Mouse (Mus musculus): ENCODE data around the gene Gm10521. TPM values are rescaled to one million over a fixed set of nuclear protein-coding genes. Genes with fewer than 3 reads are reported as not detected.
"Not testable (repeated sequence)": the region's sequence is repeated elsewhere in the genome, so short reads cannot be mapped to it uniquely, and the experiment has no call there.

Gene Gm10521
- not detected in 2 replicates for polyA plus RNA-seq (2016; fragmentation: Nextera tagmentation; extraction: Ambion mirVana)

- not testable (repeated sequence) for H3K4me1 ChIP-seq; H3K9me3 ChIP-seq (replicated peaks); H3K4me3 ChIP-seq; H3K36me3 ChIP-seq; H3K27ac ChIP-seq (replicated peaks); H3K27me3 ChIP-seq (ENCODE audit: low read depth, poor library complexity, severe bottlenecking); DNase-seq (ENCODE audit: low spot score)
- WGBS: 90% methylated on average over 5 of the region's 5 CpGs
Observed at GRCm38 (mm10) chr1:171895364-171895763, at the start of gene Gm10521. Gene Gm10521 (plus strand): TSS chr1:171895664.

GRCm38 (mm10) chr1:171848201-171848600, 47.3 kb upstream of the Gm10521 start:
- no peaks in the 10 kb centered on the region for H3K4me1 ChIP-seq
- no peaks in the 10 kb centered on the region for H3K27me3 ChIP-seq (ENCODE audit: low read depth, poor library complexity, severe bottlenecking)
- no peak for DNase-seq (ENCODE audit: low spot score)
- H3K36me3 ChIP-seq: no peaks in the 10 kb centered on the region
- H3K27ac ChIP-seq (replicated peaks): no peak overlapping the region
- H3K9me3 ChIP-seq (replicated peaks): no peaks in the 10 kb centered on the region
- no peak overlapping the region for H3K4me3 ChIP-seq

GRCm38 (mm10) chr1:171848757-171849156, 46.7 kb upstream of the Gm10521 start:
- Histone ChIP-seq H3K27me3 (ENCODE audit: low read depth, poor library complexity, severe bottlenecking) (no peaks in the 10 kb centered on the region), H3K9me3 (replicated peaks) (no peaks in the 10 kb centered on the region), H3K4me1 (no peaks in the 10 kb centered on the region), H3K4me3 (no peak overlapping the region), H3K27ac (replicated peaks) (no peak overlapping the region), H3K36me3 (no peaks in the 10 kb centered on the region)
- no peak for DNase-seq (ENCODE audit: low spot score)
- 83% methylated on average over 4 of the region's 4 CpGs for WGBS

DNA sequence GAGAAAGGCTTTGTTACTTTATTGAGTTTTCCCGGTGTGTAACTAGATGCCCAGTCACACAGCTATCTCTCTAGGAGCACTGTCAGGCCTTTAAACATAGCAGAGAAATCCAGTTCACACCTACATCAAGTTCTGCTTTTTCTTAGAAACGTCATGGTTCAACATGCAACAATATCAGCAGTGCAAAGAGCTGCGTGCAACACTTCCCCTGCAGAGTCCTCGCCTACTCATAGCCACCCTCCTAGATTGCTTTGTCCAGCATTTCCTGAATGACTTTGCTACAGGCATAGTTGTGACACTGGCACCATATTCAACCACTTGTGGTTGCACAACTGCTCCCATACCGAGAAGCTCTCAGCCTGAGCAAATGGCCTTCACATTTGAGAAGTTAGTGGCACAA, 46.0 kb upstream of the Gm10521 start:
- H3K9me3 ChIP-seq (replicated peaks): no peaks in the 10 kb centered on the region

GRCm38 (mm10) chr1:171865467-171865866, 30.0 kb upstream of the Gm10521 start:
- Histone ChIP-seq H3K36me3 (no peaks in the 10 kb centered on the region), H3K27ac (replicated peaks) (no peak overlapping the region), H3K27me3 (ENCODE audit: low read depth, poor library complexity, severe bottlenecking) (no peaks in the 10 kb centered on the region), H3K4me3 (no peak overlapping the region), H3K9me3 (replicated peaks) (no peaks in the 10 kb centered on the region), H3K4me1 (no peaks in the 10 kb centered on the region)
- 95% methylated on average over 4 of the region's 4 CpGs for WGBS
- no peak for DNase-seq (ENCODE audit: low spot score)

More for the DNA sequence above, 46.0 kb upstream of the Gm10521 start:
- Histone ChIP-seq H3K4me3 (no peak overlapping the region), H3K4me1 (no peaks in the 10 kb centered on the region), H3K27me3 (ENCODE audit: low read depth, poor library complexity, severe bottlenecking) (no peaks in the 10 kb centered on the region), H3K36me3 (no peaks in the 10 kb centered on the region), H3K27ac (replicated peaks) (no peak overlapping the region)
- DNase-seq (ENCODE audit: low spot score): no peak
- WGBS: 91% methylated on average over 5 of the region's 5 CpGs

DNA sequence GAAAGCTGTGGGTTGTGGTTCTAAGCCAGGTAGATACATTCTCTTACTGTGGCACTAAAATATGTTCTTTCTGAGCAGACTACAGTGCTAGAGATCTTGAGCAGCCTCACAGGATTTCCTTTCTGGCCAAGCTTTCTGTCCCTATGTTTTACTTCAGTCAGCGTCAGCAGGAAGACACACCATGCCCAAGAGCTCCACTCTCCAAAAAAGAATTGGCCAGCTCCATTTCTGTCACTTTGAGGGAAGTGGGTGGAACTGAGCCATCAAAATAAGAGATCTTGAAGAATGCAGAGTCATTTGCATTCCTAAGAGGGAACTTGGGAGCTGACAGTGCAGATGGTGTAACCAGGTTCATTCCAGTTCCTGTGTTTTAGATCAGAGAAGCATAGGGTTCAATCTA, 8.5 kb upstream of the Gm10521 start:
- no peak overlapping the region for H3K27ac ChIP-seq (replicated peaks)
- H3K9me3 ChIP-seq (replicated peaks): no peaks in the 10 kb centered on the region
- no peak for DNase-seq (ENCODE audit: low spot score)
- H3K4me3 ChIP-seq: no peak overlapping the region
- H3K36me3 ChIP-seq: no peaks in the 10 kb centered on the region
- H3K27me3 ChIP-seq (ENCODE audit: low read depth, poor library complexity, severe bottlenecking): no peaks in the 10 kb centered on the region
- WGBS: 88% methylated on average over 1 of the region's 1 CpGs
- no peaks in the 10 kb centered on the region for H3K4me1 ChIP-seq

DNA sequence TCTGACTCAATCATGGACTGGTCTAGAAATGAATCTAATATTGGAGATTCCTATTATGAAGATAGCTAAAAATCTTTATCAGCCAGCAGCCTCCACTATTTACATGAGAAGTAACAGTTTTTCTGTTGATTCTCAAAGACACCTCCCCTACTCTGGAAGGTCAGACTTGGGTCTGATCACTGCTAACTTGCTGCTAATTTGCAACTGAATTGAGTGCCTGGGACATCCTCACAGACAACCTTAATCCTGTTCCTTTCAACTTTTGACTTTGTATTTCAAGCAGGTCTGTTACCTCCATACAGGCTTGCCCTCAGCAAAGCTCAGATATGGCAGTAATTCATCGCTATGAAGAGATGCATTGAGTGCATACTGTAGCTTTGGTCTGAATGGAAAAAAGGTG, 8.5 kb downstream of the Gm10521 start:
- Histone ChIP-seq H3K4me3 (no peak overlapping the region), H3K27ac (replicated peaks) (no peak overlapping the region), H3K9me3 (replicated peaks) (peaks cover under 1% of the 10 kb centered on the region), H3K4me1 (no peaks in the 10 kb centered on the region), H3K27me3 (ENCODE audit: low read depth, poor library complexity, severe bottlenecking) (no peaks in the 10 kb centered on the region), H3K36me3 (no peaks in the 10 kb centered on the region)
- no peak for DNase-seq (ENCODE audit: low spot score)
- 78% methylated on average over 1 of the region's 1 CpGs for WGBS

- Histone ChIP-seq H3K27me3 (ENCODE audit: low read depth, poor library complexity, severe bottlenecking) (no peaks in the 10 kb centered on the region), H3K9me3 (replicated peaks) (no peaks in the 10 kb centered on the region), H3K27ac (replicated peaks) (no peak overlapping the region), H3K4me1 (peaks cover 2% of the 10 kb centered on the region; the same call in 1 of the 2 replicates), H3K4me3 (no peak overlapping the region), H3K36me3 (no peaks in the 10 kb centered on the region)
- DNase-seq (ENCODE audit: low spot score): no peak
- WGBS: 80% methylated on average over 13 of the region's 13 CpGs
Observed at GRCm38 (mm10) chr1:171915638-171916458, 20.4 kb downstream of the Gm10521 start.

- Histone ChIP-seq H3K4me1 (peaks cover 2% of the 10 kb centered on the region; the same call in 1 of the 2 replicates), H3K27ac (replicated peaks) (no peak within 1 kb of the TSS), H3K36me3 (no peaks in the 10 kb centered on the region), H3K27me3 (ENCODE audit: low read depth, poor library complexity, severe bottlenecking) (no peaks in the 10 kb centered on the region), H3K9me3 (replicated peaks) (no peaks in the 10 kb centered on the region), H3K4me3 (no peak within 1 kb of the TSS)
- no peak for DNase-seq (ENCODE audit: low spot score)
- WGBS: 86% methylated on average over 14 of the region's 14 CpGs
Observed at GRCm38 (mm10) chr1:171917305-171918039, 22.0 kb downstream of the Gm10521 start, which contains the start of gene Slamf6. Gene Slamf6 (plus strand): TSS chr1:171917515.

DNA sequence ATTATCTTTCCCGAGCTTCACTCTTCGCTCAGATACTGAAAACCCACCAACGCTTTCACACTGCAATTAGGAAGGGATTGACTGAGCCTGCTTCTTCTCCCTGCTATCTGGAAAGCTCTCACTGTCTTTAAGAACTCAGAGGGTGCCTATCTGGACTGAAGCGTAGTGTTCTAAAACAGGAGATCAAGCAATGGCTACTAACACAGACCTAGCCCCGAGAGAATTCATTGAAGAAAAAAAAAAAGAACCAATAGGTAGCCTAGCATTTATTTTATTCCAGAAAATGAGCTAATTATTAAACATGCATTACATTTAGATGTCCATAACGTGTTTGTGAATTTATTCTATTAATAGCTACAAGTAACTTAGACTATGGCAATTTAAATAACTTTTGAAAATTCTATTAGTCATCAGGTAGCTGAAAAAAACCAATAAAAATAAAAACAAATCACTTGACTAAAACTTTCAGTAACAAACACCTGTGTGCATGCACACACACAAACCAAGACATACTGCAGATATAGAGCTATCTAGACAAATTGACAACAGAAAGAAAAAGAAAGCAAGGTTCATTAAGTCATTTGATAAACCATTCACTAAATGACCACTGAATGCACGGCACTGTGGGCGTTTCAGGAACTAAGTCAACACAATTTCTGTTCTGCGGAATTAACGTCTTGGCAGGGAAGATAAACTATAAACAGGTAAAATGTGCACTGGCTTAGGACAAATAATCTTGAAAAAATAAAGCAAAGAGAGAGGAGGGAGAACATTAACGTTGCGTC, 22.9 kb downstream of the Gm10521 start:
- Histone ChIP-seq H3K27me3 (ENCODE audit: low read depth, poor library complexity, severe bottlenecking) (no peaks in the 10 kb centered on the region), H3K9me3 (replicated peaks) (no peaks in the 10 kb centered on the region), H3K4me3 (no peak overlapping the region), H3K27ac (replicated peaks) (no peak overlapping the region), H3K4me1 (peaks cover 2% of the 10 kb centered on the region; the same call in 1 of the 2 replicates), H3K36me3 (no peaks in the 10 kb centered on the region)
- no peak for DNase-seq (ENCODE audit: low spot score)
- WGBS: 90% methylated on average over 12 of the region's 12 CpGs

DNA sequence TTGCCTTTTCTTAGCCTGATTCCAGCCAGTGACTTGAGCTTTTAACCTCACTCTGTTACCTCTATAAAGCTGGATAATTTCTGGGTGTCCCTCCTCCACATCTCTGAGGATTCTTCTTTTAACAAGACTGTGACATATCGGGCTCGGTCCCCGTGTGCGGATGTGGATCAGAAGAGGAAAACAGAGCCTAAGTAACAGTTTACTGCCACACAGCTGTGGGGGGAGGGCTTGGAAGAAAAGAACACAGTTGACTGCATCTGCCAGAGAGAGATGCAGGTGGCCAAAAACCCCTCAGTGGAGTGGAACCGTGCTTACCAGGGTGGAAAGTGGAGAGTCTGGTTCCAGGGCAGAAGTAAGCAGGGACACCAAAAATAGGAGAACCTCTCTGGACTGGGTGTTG, 23.7 kb downstream of the Gm10521 start:
- H3K27ac ChIP-seq (replicated peaks): no peak overlapping the region
- no peaks in the 10 kb centered on the region for H3K36me3 ChIP-seq
- DNase-seq (ENCODE audit: low spot score): no peak
- H3K4me3 ChIP-seq: no peak overlapping the region
- no peaks in the 10 kb centered on the region for H3K9me3 ChIP-seq (replicated peaks)
- 79% methylated on average over 5 of the region's 5 CpGs for WGBS
- H3K27me3 ChIP-seq (ENCODE audit: low read depth, poor library complexity, severe bottlenecking): no peaks in the 10 kb centered on the region
- H3K4me1 ChIP-seq: peaks cover 2% of the 10 kb centered on the region; the same call in 1 of the 2 replicates

DNA sequence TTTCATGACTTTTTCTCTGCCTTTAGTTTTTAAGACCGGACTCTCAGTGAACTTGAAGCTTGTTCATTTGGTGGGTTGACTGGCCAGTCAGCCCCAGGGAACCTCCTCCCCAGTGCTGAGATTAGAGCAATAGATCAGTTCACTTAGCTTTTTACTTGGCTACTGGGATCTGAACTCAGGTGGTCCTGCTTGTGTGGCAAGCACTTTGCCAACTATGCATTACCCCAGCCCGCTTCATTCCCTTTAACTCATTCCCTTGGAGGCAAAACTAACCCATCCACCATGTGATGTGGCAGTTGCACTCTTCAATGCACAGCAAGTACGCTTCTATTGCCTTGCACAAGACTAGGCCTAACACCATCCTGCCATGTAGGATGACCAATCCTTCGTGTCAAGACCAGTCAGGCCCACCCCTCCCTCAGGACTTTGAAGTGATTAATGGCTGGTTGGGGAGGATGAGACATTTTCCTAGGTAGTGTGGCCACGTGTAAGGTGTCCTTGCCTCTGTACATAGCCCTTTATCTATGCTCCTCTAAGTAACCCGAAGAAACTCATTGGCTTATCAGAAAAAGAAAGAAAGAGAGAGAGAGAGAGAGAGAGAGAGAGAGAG, 24.5 kb downstream of the Gm10521 start:
- Histone ChIP-seq H3K9me3 (replicated peaks) (no peaks in the 10 kb centered on the region), H3K36me3 (no peaks in the 10 kb centered on the region), H3K27me3 (ENCODE audit: low read depth, poor library complexity, severe bottlenecking) (no peaks in the 10 kb centered on the region), H3K4me1 (peaks cover 2% of the 10 kb centered on the region; the same call in 1 of the 2 replicates), H3K4me3 (no peak overlapping the region), H3K27ac (replicated peaks) (no peak overlapping the region)
- DNase-seq (ENCODE audit: low spot score): no peak
- WGBS: 86% methylated on average over 6 of the region's 6 CpGs

Measured in midbrain, embryonic 10.5 days (tissue).